Comparison of ENCODE assay signal across 26 mouse cellular contexts in genomic region chr14:118730631-118731030, GRCm38 (mm10). TPM values are rescaled to one million over a fixed set of nuclear protein-coding genes. Genes with fewer than 3 reads are reported as not detected.
"Had no signal": no experiment of that assay in that cellular context is flagged by ENCODE, and none has a peak within 500 bp of the region (broad histone marks: within the 10 kb centered on the region; RNA-seq: fewer than 3 reads in every experiment).

No protein-coding gene starts in this region.

- H3K4me3 ChIP-seq: heart, embryonic 10.5 days; heart, embryonic 12.5 days; hindbrain, embryonic 13.5 days; hindbrain, embryonic 15.5 days; kidney, embryonic 15.5 days; limb, embryonic 13.5 days; limb, embryonic 15.5 days; liver, embryonic 12.5 days had no signal

- H3K27ac ChIP-seq: heart, embryonic 10.5 days; hindbrain, embryonic 13.5 days; hindbrain, embryonic 15.5 days; hindbrain, postnatal 0 days; kidney, embryonic 15.5 days; kidney, postnatal 0 days; limb, embryonic 13.5 days; limb, embryonic 15.5 days; liver, embryonic 12.5 days had no signal

- H3K4me1 ChIP-seq: limb, embryonic 13.5 days; limb, embryonic 15.5 days; liver, embryonic 12.5 days had no signal

- H3K9ac ChIP-seq: heart, embryonic 12.5 days; hindbrain, embryonic 13.5 days; hindbrain, embryonic 15.5 days; kidney, embryonic 15.5 days; limb, embryonic 13.5 days; limb, embryonic 15.5 days; liver, embryonic 12.5 days had no signal

- DNase-seq: gastrocnemius, postnatal 14 days; gastrocnemius, postnatal 36 days; heart, adult 18-20 months; heart, postnatal 10 days; kidney, adult 2 months; kidney, adult 9 months; kidney, postnatal 14 days; kidney, postnatal 36 days; layer of hippocampus, adult 9-11 months; layer of hippocampus, postnatal 36 days; left cerebral cortex, postnatal 4 days had no signal

- H3K4me2 ChIP-seq: heart, embryonic 12.5 days; hindbrain, embryonic 13.5 days; hindbrain, embryonic 15.5 days; kidney, embryonic 15.5 days; limb, embryonic 13.5 days; limb, embryonic 15.5 days; liver, embryonic 12.5 days had no signal

- H3K36me3 ChIP-seq: heart, embryonic 10.5 days; heart, embryonic 12.5 days; hindbrain, embryonic 13.5 days; hindbrain, embryonic 15.5 days; kidney, embryonic 15.5 days; limb, embryonic 13.5 days; limb, embryonic 15.5 days; liver, embryonic 12.5 days had no signal

- H3K27me3 ChIP-seq: heart, embryonic 12.5 days; hindbrain, embryonic 13.5 days; hindbrain, embryonic 15.5 days; kidney, embryonic 15.5 days; limb, embryonic 13.5 days; limb, embryonic 15.5 days; liver, embryonic 12.5 days had no signal

- ATAC-seq: hindbrain, postnatal 0 days; intestine, postnatal 0 days; liver, embryonic 12.5 days had no signal

- H3K9me3 ChIP-seq: heart, embryonic 10.5 days; heart, embryonic 12.5 days; hindbrain, embryonic 13.5 days; hindbrain, embryonic 15.5 days; kidney, embryonic 15.5 days; limb, embryonic 13.5 days; limb, embryonic 15.5 days; liver, embryonic 12.5 days had no signal

RNA-seq across cellular contexts. Expression of gene Cldn10, which starts 57.1 kb away (rescaled TPM):
- total RNA-seq: gastrocnemius, adult 18-20 months; gastrocnemius, adult 8-10 months; gastrocnemius, postnatal 14 days; gastrocnemius, postnatal 36 days; hematopoietic stem cell, adult 5-6 weeks had no signal
- polyA plus RNA-seq: liver, adult 2 months had no signal
